Mouse (Mus musculus): ENCODE measurements around the gene Rela. TPM values are rescaled to one million over a fixed set of nuclear protein-coding genes. Genes with fewer than 3 reads are reported as not detected.

Gene Rela
- total and polyA plus RNA-seq, 3 experiments: 37.9 to 108 (median 60.7) TPM

DNA sequence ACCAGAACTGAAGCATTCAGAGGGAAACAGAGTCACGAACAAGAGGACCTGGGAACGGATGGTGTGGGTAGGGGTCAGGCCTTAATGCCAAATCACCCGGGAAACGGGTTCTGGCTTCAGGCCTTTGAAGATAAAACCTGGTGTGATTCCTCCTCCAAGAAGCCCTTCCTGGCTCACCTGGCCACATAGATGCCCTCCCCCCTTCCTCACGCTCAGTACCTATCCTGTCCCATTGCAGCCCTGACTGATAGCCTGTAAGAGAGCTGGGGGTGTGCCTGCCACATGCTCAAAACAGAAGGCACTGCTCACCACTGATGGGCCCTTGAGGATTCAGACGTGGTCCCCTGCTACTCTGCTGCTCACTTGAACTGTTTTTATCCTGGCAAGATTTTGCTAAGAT is 56.5 kb downstream of the Rela start:
- DNase-seq (ENCODE audit: low spot score): no peak
- no peaks in the 10 kb centered on the region for H3K9me3 ChIP-seq (replicated peaks)
- no peak for ATAC-seq (ENCODE audit: extremely low read depth, insufficient number of reproducible peaks, low FRiP score, poor library complexity, severe bottlenecking)
- H3K4me1 ChIP-seq (ENCODE audit: insufficient read depth, low read depth, low read length): peaks cover 52% of the 10 kb centered on the region
- no peak overlapping the region; the same call in 1 of the 2 replicates for H3K4me3 ChIP-seq (ENCODE audit: low read depth, low read length)
- TF ChIP-seq GATA2 (IDR thresholded peaks at IDR 0.05; ENCODE audit: borderline replicate concordance, low read depth, low read length): no peak
- TF ChIP-seq CTCF (IDR thresholded peaks at IDR 0.05; ENCODE audit: low read depth, low read length): no peak
- no peak for TF ChIP-seq GATA1 (IDR thresholded peaks at IDR 0.05; ENCODE audit: borderline replicate concordance, low read length)
- TF ChIP-seq POLR2AphosphoS5 (IDR thresholded peaks at IDR 0.05; ENCODE audit: insufficient replicate concordance, low read depth, low read length): no peak
- no peaks in the 10 kb centered on the region for H3K27me3 ChIP-seq (ENCODE audit: insufficient read depth, low read length)
- peaks cover 87% of the 10 kb centered on the region for H3K36me3 ChIP-seq (replicated peaks)

DNA sequence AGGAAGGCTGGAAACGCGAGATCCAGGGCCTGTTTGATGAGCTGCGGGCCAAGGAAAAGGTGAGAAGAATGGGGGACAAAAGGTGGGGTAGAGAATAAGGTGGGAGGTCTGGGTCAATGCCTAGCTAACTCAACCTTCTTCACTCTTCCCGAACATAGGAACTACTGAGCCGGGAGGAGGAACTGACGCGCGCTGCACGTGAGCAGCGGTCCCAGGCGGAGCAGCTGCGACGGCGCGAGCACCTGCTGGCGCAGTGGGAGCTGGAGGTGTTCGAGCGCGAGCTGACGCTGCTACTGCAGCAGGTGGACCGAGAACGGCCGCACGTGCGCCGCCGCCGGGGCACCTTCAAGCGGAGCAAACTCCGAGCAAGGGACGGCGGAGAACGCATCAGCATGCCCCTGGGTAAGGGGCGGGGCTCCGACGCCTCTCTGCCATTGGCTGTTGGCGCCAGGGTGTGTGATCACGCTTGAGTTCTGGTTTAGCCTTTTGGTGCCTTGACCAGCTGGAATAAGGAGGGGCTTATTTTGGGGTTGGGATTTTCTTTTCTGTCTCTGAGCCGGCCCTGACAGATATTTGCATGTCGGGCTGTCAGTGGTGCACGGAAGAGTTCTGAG is 58.7 kb downstream of the Rela start:
- Histone ChIP-seq H3K36me3 (replicated peaks) (peaks cover 99% of the 10 kb centered on the region), H3K4me1 (ENCODE audit: insufficient read depth, low read depth, low read length) (peaks cover 38% of the 10 kb centered on the region), H3K27me3 (ENCODE audit: insufficient read depth, low read length) (no peaks in the 10 kb centered on the region), H3K4me3 (ENCODE audit: low read depth, low read length) (no peak overlapping the region), H3K9me3 (replicated peaks) (no peaks in the 10 kb centered on the region)
- TF ChIP-seq GATA2 (IDR thresholded peaks at IDR 0.05; ENCODE audit: borderline replicate concordance, low read depth, low read length) (no peak), POLR2AphosphoS5 (IDR thresholded peaks at IDR 0.05; ENCODE audit: insufficient replicate concordance, low read depth, low read length) (no peak), GATA1 (IDR thresholded peaks at IDR 0.05; ENCODE audit: borderline replicate concordance, low read length) (no peak), TAL1 (conservative IDR thresholded peaks at IDR 0.05; ENCODE audit: low read depth, low read length) (no peak), CTCF (IDR thresholded peaks at IDR 0.05; ENCODE audit: low read depth, low read length) (no peak)
- ATAC-seq (ENCODE audit: extremely low read depth, insufficient number of reproducible peaks, low FRiP score, poor library complexity, severe bottlenecking) (no peak), DNase-seq (ENCODE audit: low spot score) (no peak)

Other genes starting within 250 kb of the Rela start
Only the 20 nearest of the 27 such genes appear.
- gene Ccdc85b, start 179.6 kb upstream of the Rela start, total RNA-seq (2014; fragmentation: Nextera tagmentation): 1.9 and 3.3 TPM in 2 replicates
- gene Ccdc85b, start 179.6 kb upstream of the Rela start, total RNA-seq (2017): 3.0 and 4.1 TPM in 2 replicates
- gene Ccdc85b, start 179.6 kb upstream of the Rela start, polyA plus RNA-seq (2012): 13.1 and 16.9 TPM in 2 replicates
- 50.8 and 53.9 TPM in 2 replicates for gene Fibp, start 176.9 kb upstream of the Rela start, total RNA-seq (2014; fragmentation: Nextera tagmentation)
- gene Fibp, start 176.9 kb upstream of the Rela start, total RNA-seq (2017): 71.8 and 104 TPM in 2 replicates
- gene Fibp, start 176.9 kb upstream of the Rela start, polyA plus RNA-seq (2012): 42.8 and 162 TPM in 2 replicates
- gene Ctsw, start 169.0 kb upstream of the Rela start, total RNA-seq (2014; fragmentation: Nextera tagmentation): not detected in 2 replicates
- not detected in 2 replicates for gene Ctsw, start 169.0 kb upstream of the Rela start, total RNA-seq (2017)
- gene Ctsw, start 169.0 kb upstream of the Rela start, polyA plus RNA-seq (2012): not detected in 2 replicates
- 4.1 and 6.7 TPM in 2 replicates for gene Efemp2, start 163.5 kb upstream of the Rela start, total RNA-seq (2014; fragmentation: Nextera tagmentation)
- 4.6 and 6.6 TPM in 2 replicates for gene Efemp2, start 163.5 kb upstream of the Rela start, total RNA-seq (2017)
- 3.0 and 3.1 TPM in 2 replicates for gene Efemp2, start 163.5 kb upstream of the Rela start, polyA plus RNA-seq (2012)
- gene Mus81, start 149.1 kb upstream of the Rela start, total RNA-seq (2014; fragmentation: Nextera tagmentation): 16.8 and 38.0 TPM in 2 replicates
- gene Mus81, start 149.1 kb upstream of the Rela start, total RNA-seq (2017): 16.0 and 22.9 TPM in 2 replicates
- gene Mus81, start 149.1 kb upstream of the Rela start, polyA plus RNA-seq (2012): 17.1 and 19.5 TPM in 2 replicates
- 1,228 and 1,288 TPM in 2 replicates for gene Cfl1, start 147.0 kb upstream of the Rela start, total RNA-seq (2014; fragmentation: Nextera tagmentation)
- 1,086 and 1,192 TPM in 2 replicates for gene Cfl1, start 147.0 kb upstream of the Rela start, total RNA-seq (2017)
- gene Cfl1, start 147.0 kb upstream of the Rela start, polyA plus RNA-seq (2012): 853 and 1,308 TPM in 2 replicates
- 0.73 and 4.0 TPM in 2 replicates for gene 1700020D05Rik, start 133.7 kb upstream of the Rela start, total RNA-seq (2014; fragmentation: Nextera tagmentation)
- 2.1 and 2.7 TPM in 2 replicates for gene 1700020D05Rik, start 133.7 kb upstream of the Rela start, total RNA-seq (2017)
- 0.12 and 0.36 TPM in 2 replicates for gene 1700020D05Rik, start 133.7 kb upstream of the Rela start, polyA plus RNA-seq (2012)
- 9.8 and 12.6 TPM in 2 replicates for gene Snx32, start 126.9 kb upstream of the Rela start, total RNA-seq (2014; fragmentation: Nextera tagmentation)
- 12.0 and 13.3 TPM in 2 replicates for gene Snx32, start 126.9 kb upstream of the Rela start, total RNA-seq (2017)
- 1.6 and 2.0 TPM in 2 replicates for gene Snx32, start 126.9 kb upstream of the Rela start, polyA plus RNA-seq (2012)
- gene Ovol1, start 76.8 kb upstream of the Rela start, total RNA-seq (2014; fragmentation: Nextera tagmentation): not detected in 2 replicates
- gene Ovol1, start 76.8 kb upstream of the Rela start, total RNA-seq (2017): 0.05 and 0.06 TPM in 2 replicates
- not detected in 2 replicates for gene Ovol1, start 76.8 kb upstream of the Rela start, polyA plus RNA-seq (2012)
- gene Ap5b1, start 69.5 kb upstream of the Rela start, total RNA-seq (2014; fragmentation: Nextera tagmentation): 8.5 and 11.0 TPM in 2 replicates
- gene Ap5b1, start 69.5 kb upstream of the Rela start, total RNA-seq (2017): 5.5 and 6.5 TPM in 2 replicates
- 15.5 and 16.4 TPM in 2 replicates for gene Ap5b1, start 69.5 kb upstream of the Rela start, polyA plus RNA-seq (2012)
- gene Rnaseh2c, start 35.6 kb upstream of the Rela start, total RNA-seq (2014; fragmentation: Nextera tagmentation): 19.7 and 30.8 TPM in 2 replicates
- gene Rnaseh2c, start 35.6 kb upstream of the Rela start, total RNA-seq (2017): 75.5 and 103 TPM in 2 replicates
- 277 and 315 TPM in 2 replicates for gene Rnaseh2c, start 35.6 kb upstream of the Rela start, polyA plus RNA-seq (2012)
- 40.1 and 43.0 TPM in 2 replicates for gene Kat5, start 27.2 kb upstream of the Rela start, total RNA-seq (2014; fragmentation: Nextera tagmentation)
- 100 and 106 TPM in 2 replicates for gene Kat5, start 27.2 kb upstream of the Rela start, total RNA-seq (2017)
- gene Kat5, start 27.2 kb upstream of the Rela start, polyA plus RNA-seq (2012): 81.9 and 86.0 TPM in 2 replicates
- 14.9 and 33.7 TPM in 2 replicates for gene Sipa1, start 26.2 kb downstream of the Rela start, total RNA-seq (2014; fragmentation: Nextera tagmentation)
- 10.3 and 13.5 TPM in 2 replicates for gene Sipa1, start 26.2 kb downstream of the Rela start, total RNA-seq (2017)
- gene Sipa1, start 26.2 kb downstream of the Rela start, polyA plus RNA-seq (2012): 88.4 and 107 TPM in 2 replicates
- 18.3 and 23.3 TPM in 2 replicates for gene Map3k11, start 51.3 kb downstream of the Rela start, total RNA-seq (2014; fragmentation: Nextera tagmentation)
- gene Map3k11, start 51.3 kb downstream of the Rela start, total RNA-seq (2017): 22.2 and 22.8 TPM in 2 replicates
- gene Map3k11, start 51.3 kb downstream of the Rela start, polyA plus RNA-seq (2012): 145 and 163 TPM in 2 replicates
- 50.7 and 51.0 TPM in 2 replicates for gene Pcnx3, start 51.4 kb downstream of the Rela start, total RNA-seq (2014; fragmentation: Nextera tagmentation)
- gene Pcnx3, start 51.4 kb downstream of the Rela start, total RNA-seq (2017): 13.6 and 16.1 TPM in 2 replicates
- 178 and 200 TPM in 2 replicates for gene Pcnx3, start 51.4 kb downstream of the Rela start, polyA plus RNA-seq (2012)
- not detected in 2 replicates for gene Kcnk7, start 66.9 kb downstream of the Rela start, total RNA-seq (2014; fragmentation: Nextera tagmentation)
- not detected in 2 replicates for gene Kcnk7, start 66.9 kb downstream of the Rela start, total RNA-seq (2017)
- 0.07 and 0.10 TPM in 2 replicates for gene Kcnk7, start 66.9 kb downstream of the Rela start, polyA plus RNA-seq (2012)
- 20.8 and 34.1 TPM in 2 replicates for gene Ehbp1l1, start 88.8 kb downstream of the Rela start, total RNA-seq (2014; fragmentation: Nextera tagmentation)
- gene Ehbp1l1, start 88.8 kb downstream of the Rela start, total RNA-seq (2017): 45.5 and 45.7 TPM in 2 replicates
- gene Ehbp1l1, start 88.8 kb downstream of the Rela start, polyA plus RNA-seq (2012): 85.9 and 88.3 TPM in 2 replicates
- gene Fam89b, start 92.2 kb downstream of the Rela start, total RNA-seq (2014; fragmentation: Nextera tagmentation): 20.0 and 23.4 TPM in 2 replicates
- 21.9 and 27.8 TPM in 2 replicates for gene Fam89b, start 92.2 kb downstream of the Rela start, total RNA-seq (2017)
- 56.7 and 58.5 TPM in 2 replicates for gene Fam89b, start 92.2 kb downstream of the Rela start, polyA plus RNA-seq (2012)
- gene Ltbp3, start 103.4 kb downstream of the Rela start, total RNA-seq (2014; fragmentation: Nextera tagmentation): not detected in 2 replicates
- gene Ltbp3, start 103.4 kb downstream of the Rela start, total RNA-seq (2017): 0.17 and 0.22 TPM in 2 replicates
- gene Ltbp3, start 103.4 kb downstream of the Rela start, polyA plus RNA-seq (2012): 0.13 TPM in 1 of 2 replicates, not detected in the other
- 27.7 and 37.5 TPM in 2 replicates for gene Scyl1, start 133.9 kb downstream of the Rela start, total RNA-seq (2014; fragmentation: Nextera tagmentation)
- gene Scyl1, start 133.9 kb downstream of the Rela start, total RNA-seq (2017): 40.3 and 41.2 TPM in 2 replicates
- gene Scyl1, start 133.9 kb downstream of the Rela start, polyA plus RNA-seq (2012): 65.6 and 72.6 TPM in 2 replicates